Mouse (Mus musculus): ENCODE measurements around the gene Plekhj1.

The Plekhj1 gene

DNA sequence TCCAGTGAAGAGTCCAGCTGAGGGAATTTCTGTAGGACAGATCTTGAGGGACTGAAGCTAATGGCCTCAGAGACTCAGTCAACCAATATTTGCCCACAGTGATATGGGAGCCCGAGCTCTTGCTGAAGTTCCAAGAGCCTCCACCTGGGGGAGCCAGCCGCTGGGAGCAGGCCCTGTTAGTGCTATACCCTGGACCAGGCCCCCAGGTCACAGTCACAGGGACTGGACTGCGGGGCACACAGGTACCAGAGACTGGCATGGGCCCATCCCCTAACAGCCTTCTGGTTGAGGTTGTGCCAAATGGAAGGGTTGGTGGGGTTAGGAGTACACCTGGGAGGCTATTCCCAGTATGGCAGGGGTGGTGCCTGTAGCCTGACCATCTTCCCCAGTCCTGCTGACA, 7.5 kb upstream of the Plekhj1 start:
- DNase-seq (ENCODE audit: low spot score): peak; percentile 75

GRCm38 (mm10) chr10:80805322-80805721, 6.9 kb upstream of the Plekhj1 start:
- no peak for DNase-seq (ENCODE audit: low spot score)

DNA sequence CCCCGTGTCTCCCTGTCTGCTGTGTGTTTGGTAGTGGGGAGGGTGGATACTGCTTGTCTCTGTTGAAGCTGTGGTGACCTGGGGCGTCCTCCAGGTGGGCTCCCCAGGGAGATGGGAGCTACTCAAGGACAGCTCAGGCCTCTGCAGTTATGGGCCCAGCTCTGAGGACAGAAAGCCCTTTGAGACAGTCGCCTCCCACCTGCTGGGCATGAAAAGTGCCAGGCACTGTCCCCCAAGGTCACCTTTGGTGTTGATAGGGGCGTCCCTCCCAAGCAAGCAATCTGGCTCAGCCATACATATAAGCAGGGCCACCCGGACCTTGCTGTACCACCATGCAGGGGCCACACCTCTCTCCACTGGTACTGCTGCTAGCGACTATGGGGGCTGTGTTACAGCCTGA, 6.5 kb upstream of the Plekhj1 start, which contains the start of gene Amh:
Gene Amh (plus strand): TSS at position 328 of the 400 bp plus-strand sequence.
- DNase-seq (ENCODE audit: low spot score): no peak

DNA sequence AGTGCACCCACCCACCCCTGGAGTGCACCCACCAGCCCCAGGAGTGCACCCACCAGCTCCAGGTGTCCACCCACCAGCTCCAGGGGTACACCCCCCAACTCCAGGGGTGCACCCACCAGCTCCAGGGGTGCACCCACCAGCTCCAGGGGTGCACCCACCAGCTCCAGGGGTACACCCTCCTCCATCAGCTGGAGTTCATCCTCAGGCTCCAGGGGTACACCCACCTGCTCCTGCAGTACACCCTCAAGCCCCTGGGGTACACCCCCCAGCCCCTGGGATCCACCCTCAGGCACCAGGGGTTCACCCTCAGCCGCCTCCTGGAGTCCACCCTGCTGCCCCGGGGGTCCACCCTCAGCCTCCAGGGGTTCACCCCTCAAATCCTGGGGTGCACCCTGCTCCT, 5.9 kb upstream of the Plekhj1 start:
- DNase-seq (ENCODE audit: low spot score): no peak

GRCm38 (mm10) chr10:80802996-80803395, 4.6 kb upstream of the Plekhj1 start:
- no peak for DNase-seq (ENCODE audit: low spot score)

- DNase-seq (ENCODE audit: low spot score): no peak
Measured at GRCm38 (mm10) chr10:80802204-80802912, 3.9 kb upstream of the Plekhj1 start.

GRCm38 (mm10) chr10:80799070-80799566, 692 bp upstream of the Plekhj1 start:
- DNase-seq (ENCODE audit: low spot score): peak; percentile 56

- DNase-seq (ENCODE audit: low spot score): no peak
Measured at GRCm38 (mm10) chr10:80797186-80798149, 958 bp downstream of the Plekhj1 start.

DNA sequence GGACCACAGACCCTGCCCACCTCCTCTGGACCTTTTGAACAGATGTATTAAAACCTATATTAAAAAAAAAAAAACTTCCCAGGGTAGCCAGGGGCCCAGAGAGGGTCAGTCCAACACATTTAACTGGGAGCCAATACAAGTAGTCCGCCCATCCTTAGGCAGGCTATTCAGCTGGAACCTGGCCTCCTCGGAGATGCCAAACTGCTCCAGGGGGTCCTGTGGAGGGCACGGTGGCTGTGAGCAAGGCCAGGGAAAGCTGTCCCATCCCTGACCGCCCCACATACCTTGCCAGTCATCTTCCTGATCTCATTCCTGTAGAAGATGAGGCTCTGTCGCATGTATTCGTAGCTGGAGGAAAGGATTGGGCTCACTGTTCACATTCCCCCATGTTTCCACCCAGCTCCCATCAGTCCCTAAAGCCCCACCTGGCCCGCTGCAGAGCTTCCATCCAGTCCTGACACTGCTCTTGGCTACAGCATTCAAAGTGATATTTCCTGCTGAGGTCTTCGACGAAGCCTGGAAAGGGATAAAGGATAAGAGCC, 2.0 kb downstream of the Plekhj1 start:
- DNase-seq (ENCODE audit: low spot score): peak; percentile 23

DNA sequence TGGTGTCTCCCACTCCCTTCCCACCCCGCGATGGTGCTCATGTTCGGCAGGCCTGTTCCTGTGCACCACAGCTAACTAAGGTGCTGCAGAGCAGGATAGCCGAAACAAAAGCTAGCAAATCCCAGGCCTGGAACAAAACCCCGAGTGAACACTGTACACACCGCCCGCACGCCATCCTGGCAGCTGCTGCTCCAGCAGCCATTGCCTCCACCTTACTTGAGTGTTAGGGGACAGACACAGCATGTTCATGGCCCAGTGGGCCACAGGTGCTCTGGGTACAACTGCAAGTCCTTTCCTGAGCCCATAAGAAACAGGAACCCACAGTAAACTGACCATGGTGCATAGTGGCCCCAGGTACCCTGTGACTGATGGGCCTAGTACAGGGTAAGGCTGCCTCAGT, 3.7 kb downstream of the Plekhj1 start:
- no peak for DNase-seq (ENCODE audit: low spot score)

GRCm38 (mm10) chr10:80793803-80794202, 4.6 kb downstream of the Plekhj1 start:
- no peak for DNase-seq (ENCODE audit: low spot score)

- DNase-seq (ENCODE audit: low spot score): peak; percentile 61
Measured at GRCm38 (mm10) chr10:80793033-80793784, 5.2 kb downstream of the Plekhj1 start.

- DNase-seq (ENCODE audit: low spot score): peak; percentile 74
Measured at GRCm38 (mm10) chr10:80792175-80793032, 6.0 kb downstream of the Plekhj1 start.

- DNase-seq (ENCODE audit: low spot score): no peak
Measured at GRCm38 (mm10) chr10:80791476-80792174, 6.8 kb downstream of the Plekhj1 start.

DNA sequence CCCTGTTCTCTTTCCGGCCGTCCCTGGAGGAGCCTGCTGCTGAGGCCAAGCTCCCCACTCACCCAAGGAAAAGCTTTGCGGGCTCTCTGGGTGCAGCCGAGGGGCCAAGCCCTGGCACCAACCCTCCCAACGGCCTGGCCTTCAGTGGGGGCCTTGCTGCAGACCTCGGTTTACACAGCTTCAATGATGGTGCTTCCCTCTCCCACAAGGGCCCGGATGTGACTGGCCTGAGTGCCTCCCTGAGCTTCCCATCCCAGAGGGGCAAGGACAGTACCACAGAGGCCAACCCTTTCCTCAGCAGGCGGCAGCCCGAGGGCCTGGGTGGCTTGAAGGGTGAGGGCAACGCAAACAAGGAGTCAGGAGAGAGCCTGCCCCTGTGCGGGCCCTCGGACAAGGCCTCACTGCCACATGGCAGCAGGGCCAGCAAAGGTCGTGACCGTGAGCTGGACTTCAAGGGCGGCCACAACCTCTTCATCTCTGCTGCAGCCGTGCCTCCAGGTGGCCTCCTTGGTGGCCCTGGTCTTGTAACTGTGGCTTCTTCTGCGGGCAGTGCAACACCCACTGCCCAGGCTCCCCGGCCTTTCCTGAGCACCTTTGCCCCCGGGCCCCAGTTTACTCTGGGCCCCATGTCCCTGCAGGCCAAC, 7.5 kb downstream of the Plekhj1 start:
- no peak for DNase-seq (ENCODE audit: low spot score)

- DNase-seq (ENCODE audit: low spot score): no peak
Measured at GRCm38 (mm10) chr10:80787517-80787916, 10.9 kb downstream of the Plekhj1 start.

DNA sequence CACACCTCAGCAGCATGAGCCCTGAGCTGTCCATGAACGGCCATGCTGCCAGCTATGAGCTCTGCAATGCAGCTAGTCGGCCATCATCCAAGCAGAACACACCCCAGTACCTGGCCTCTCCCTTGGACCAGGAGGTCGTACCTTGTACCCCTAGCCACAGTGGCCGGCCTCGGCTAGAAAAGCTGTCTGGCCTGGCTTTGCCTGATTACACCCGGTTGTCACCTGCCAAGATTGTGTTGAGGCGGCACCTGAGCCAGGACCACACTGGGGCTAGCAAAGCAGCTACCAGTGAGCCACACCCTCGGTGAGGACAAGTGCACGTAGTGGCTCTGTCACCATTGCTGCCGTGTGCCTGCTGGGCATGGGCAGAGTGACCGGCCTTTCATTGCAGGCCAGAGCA, 12.5 kb downstream of the Plekhj1 start:
- no peak for DNase-seq (ENCODE audit: low spot score)

DNA sequence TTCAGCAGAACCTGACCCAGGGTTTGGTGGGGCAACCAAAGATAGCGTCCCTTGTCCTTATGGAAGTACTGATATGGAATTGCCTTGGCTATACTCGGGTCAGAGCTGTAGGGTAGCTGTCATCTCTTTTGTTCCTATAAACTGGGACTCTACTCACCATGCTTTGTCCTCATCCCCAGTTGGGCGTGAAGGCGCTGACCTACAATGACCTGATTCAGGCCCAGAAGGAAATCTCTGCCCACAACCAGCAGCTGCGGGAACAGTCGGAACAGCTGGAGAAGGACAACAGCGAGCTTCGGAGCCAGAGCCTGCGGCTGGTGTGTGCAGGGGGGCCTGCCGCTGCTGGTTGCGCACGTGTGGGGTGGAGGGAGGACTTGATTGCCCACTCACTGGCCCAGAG, 13.6 kb downstream of the Plekhj1 start:
- DNase-seq (ENCODE audit: low spot score): no peak

GRCm38 (mm10) chr10:80784302-80784701, 14.1 kb downstream of the Plekhj1 start:
- DNase-seq (ENCODE audit: low spot score): no peak

GRCm38 (mm10) chr10:80779565-80779964, 18.9 kb downstream of the Plekhj1 start:
- no peak for DNase-seq (ENCODE audit: low spot score)

All from MN1 (cell line).